Mouse (Mus musculus): Measurements from ENCODE around the gene Rab3gap2.

Rab3gap2 gene

DNA sequence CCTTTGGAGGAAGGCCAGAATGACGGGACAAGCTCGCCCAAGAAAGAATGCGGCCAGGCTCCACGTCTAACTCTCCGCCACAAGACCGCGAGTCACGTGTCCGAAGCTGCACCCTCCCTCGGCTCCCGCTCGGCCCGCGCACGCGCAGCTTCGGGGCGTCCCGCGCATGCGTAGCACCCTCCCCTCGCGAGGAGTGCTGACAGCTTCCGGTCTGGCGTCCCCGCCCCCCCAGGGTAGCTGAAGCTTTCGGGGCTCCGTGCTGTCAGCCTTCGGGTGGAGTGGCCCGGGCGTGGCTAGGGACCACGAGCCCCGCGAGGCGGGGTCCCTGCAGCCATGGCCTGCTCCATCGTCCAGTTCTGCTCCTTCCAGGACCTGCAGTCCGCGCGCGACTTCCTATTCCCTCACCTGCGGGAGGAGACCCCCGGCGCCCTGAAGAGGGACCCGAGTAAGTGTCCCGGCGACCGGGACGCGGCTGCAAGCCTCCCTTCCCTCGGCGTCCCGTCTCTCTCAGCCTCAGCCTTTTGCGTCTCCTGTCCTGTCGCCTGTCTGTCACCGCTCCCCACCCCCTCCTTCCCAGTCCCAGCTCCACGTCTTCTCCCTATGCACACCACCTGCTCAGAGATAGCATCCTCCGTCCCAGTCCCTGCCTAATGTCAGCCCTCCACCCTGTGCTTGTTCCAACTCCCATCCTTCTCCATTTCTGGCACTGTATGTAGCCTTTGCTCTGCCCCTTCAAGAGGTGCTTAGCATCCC is at the start of gene Rab3gap2:
Gene Rab3gap2, plus strand, starts transcription at position 209 of the 753 bp plus-strand sequence.
- DNase-seq (ENCODE audit: low read depth, low spot score) = peak; percentile 88

DNA sequence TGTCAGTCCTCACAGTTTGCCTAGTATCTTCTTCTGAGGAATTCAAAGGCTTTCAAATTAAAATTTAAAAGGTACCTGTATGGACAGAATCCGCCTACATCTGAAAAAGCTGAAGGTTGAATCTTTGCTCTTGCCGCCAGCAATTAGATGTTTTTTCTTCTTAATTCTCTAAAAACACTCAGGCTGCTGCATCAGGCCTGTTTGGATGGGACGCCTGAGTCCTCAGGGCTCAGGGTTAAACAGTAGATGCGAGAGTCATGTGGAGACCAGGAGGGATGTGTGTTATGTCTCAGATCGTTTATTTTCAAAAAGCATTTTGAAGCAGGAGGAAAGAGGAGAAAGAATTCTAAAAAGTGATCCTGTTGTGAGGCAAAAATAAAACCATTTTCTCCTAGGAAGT is 30.3 kb upstream of the Rab3gap2 start:
- DNase-seq (ENCODE audit: low read depth, low spot score) = no peak

DNA sequence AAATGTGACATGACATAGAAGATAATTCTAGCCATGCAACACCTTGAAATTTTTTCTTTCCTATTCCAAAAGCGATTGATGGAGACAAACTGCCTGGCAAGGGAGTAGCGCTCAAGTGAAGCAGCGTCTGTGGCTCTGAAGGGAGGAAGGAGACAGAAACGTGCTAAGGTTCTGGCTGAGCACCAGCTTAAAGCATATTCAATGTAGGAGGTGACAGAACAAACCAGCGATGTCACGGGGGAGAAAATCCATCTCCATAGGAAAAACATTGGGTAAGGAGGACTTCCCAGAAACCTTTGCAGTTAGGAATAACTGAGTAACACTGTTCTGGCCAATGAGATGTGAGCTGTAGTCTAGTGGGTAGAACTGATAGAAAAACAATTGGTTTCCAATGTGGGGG is 26.1 kb upstream of the Rab3gap2 start:
- DNase-seq (ENCODE audit: low read depth, low spot score) = peak; percentile 85

DNA sequence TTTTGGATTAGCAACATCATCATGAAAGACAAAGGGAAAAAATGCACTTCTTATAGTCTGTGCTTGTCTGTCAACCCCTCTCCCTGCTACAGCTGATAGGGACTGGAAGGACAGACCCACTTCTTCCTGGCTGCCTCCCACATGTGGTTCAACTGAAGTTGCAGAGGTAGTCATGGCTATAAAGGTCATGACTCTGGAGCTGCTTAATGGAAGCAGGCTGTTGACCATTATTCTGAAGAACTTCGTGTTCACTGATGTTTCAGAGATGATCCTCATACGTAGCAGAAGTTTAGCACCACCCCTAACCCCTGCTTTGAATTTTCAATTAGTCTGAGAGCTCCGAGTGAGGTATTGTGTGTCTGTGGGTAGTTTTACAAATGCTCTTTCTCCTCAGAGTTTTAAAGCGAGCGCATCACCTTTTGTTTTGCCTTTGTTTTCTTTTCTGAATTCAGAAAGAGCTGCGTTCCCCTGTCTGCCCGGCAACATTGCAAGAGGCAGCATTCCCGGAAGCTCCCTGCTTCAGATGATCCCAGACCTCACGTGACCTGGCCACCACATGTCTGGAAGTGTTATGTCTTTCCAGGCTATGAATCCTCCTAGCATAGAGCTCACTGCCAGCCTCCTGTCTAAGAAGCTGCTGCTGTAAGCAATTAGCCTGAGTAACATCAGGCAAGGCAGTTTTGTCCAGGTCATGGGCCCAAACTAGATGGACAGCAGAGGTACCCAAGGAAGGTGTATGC is 20.2 kb upstream of the Rab3gap2 start:
- no peak for DNase-seq (ENCODE audit: low read depth, low spot score)

DNA sequence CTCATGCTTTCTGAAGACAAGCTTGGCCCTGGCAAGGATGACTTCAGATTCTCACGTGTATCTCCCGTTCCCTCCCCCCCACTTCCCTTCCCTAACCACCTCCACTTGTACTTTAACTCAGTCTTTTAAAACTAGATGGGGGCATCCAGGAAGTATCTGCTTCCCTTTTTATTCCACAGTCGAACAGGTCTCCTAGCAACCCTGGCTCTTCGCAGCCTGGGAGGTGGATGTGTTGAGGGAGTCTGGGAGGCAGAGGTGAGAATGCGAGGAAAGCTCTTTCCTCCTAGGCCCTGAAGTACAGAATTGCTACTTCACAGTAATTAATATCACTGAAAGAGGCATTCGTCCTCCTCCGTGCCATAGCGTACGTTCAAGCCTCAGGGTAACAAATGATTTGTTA is 18.4 kb upstream of the Rab3gap2 start:
- DNase-seq (ENCODE audit: low read depth, low spot score) = peak; percentile 95

DNA sequence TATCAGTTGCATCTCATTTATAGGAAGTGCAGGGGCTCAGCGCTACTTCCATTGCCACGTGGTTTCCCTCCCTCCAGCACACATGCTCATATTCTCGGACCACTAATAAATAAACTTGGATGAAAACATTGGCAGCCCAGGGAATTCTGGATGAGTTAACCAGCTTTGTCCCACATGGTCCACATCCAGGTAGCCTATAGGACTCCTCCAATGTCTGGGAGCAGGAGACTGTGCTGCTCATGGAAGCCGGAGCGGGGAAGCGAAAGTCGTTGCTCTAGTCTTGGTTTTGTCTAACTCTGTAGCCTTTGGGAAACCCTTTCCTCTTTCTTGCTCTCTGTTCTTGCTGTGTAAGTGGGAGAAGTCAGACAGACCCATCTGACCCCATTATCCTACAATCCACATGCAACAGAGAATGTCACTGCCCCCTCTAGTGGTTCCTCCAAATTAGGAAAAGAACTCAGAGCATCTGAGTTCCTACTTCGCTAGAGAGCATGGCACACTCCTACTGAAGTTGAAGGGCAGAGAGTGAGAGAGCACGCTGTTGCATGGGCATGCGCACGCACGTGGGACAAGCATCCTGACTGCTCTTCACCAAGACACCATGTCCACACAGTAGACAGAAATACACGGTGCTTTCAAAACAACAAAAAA is 16.7 kb upstream of the Rab3gap2 start:
- no peak for DNase-seq (ENCODE audit: low read depth, low spot score)

DNA sequence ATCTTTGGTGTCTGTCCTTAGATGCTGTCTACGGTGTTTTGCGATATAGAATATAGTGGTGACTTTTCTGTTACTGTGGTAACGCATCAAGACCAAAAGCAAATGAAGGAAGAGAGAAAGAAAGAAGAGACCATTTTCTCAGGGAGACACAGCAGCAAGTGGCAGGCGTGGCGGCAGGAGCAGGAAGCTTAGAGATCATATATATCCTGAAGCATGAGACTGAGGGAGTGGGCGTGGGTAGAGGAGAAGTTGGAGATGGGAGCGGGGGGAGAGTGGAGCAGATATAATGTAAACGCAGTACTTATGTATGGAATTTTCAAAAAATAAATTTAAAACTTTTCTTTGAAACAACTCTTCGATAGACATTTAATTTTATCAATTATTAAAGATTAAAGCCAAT is 14.0 kb upstream of the Rab3gap2 start:
- no peak for DNase-seq (ENCODE audit: low read depth, low spot score)

DNA sequence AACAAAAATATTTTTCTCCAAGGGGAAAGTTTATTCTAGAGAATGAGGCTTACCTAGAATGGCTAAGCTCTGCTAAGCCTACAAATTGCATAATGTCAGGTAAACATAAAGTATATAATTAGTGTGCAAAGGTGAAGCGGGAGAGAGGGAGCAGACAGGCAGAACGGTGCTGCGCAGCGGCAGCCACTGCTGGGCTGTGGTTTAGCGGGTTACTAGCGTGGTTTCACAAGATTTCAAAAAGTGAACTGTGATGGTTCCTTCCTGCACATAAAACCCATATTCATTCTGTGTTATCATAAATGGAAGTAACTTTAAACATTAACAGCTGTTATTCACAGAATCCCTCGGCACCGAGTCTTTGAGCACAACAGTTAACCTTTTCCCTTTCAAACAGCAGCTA is 11.8 kb upstream of the Rab3gap2 start:
- DNase-seq (ENCODE audit: low read depth, low spot score) = no peak

DNA sequence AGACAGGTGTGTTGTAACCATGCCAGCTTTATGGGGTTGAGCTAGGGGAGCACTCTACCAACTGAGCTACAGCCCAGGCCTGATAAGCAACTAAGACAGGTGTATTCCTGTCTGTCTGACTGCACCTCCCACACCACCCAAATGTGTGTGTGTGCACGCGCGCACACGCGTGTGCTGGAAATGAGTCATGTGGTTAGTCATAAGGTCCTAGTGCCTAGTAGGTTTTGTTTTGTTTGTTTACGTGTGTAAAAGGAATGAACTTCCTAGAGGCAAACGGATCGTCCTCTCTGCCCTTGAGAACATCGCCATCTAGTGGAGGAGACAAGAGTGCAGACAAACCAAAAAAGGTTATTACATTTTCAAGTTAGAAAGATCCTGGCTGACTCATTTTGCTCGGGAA is 10.4 kb upstream of the Rab3gap2 start:
- DNase-seq (ENCODE audit: low read depth, low spot score) = no peak

DNA sequence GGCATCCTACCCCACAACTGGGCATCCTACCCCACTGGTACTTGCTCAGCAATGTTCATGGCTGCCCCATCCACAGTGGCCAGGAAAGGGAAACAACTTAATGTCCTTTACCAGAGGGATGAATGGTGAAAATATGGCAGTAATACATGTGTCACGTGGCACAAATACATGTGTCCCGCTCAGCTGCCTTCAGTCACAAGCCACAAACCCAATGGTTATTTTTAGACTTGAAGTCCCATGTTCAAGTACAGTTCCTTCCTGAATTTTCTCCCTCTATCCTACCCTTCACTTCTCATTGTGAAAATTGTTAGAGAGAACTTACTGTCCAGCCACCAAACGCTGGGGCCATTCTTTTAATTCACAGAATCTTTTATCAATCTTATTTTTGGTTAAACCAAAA is 7.6 kb upstream of the Rab3gap2 start:
- DNase-seq (ENCODE audit: low read depth, low spot score) = no peak

DNA sequence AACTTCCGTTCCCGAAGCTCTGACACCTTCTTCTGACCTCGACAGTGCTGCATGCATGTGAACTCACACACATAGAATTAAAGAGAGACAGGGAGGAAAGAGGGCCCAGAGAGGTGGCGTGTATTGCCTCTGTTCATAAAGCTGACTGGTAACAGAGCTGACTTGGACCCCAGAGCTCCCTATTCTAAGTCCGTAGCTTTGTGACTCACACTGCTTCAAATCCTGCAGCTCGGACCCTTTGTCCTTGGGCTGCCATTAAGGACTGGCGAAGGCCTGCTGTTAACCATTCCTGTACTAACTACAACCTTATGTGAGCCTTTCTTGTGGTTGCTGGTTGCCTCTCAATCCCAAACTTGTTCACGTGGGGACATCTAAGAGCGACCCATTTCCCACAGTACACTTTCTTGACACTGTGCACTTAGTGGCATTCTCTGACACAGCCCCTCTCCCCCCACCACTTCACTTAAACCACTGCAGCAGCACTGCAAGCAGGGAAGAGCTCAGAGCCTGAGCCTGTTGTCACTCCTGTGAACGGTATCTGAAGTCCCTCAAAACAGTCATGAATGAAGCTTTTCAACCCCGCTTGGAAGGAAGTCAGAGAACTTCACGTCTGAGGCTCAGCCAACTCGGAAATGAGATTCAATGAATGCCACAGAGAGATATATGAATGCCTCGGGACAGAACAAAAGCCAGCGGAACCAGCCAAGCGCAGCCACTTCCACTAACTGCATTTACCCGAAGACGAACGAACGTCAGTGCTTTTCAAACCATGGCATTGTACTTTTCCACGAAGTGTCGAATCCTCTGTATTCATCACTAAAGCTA is 3.1 kb upstream of the Rab3gap2 start:
- no peak for DNase-seq (ENCODE audit: low read depth, low spot score)

DNA sequence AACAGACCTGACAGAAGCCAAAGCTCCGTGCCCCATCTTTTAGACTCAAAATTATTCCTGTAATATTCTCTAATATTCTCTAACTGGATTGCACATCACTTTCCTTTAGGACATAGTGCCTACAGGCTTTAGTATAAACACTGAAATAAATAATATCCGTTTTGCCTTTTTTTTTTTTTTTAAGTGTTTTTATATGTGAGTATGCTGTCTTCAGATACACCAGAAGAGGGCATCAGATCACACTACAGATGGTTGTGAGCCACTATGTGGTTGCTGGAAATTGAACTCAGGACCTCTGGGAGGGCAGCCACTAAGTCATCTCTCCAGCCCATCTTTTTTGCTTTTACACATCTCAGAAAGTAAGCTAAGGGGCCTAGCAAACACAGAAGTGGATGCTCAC is 1.9 kb upstream of the Rab3gap2 start:
- DNase-seq (ENCODE audit: low read depth, low spot score) = no peak

DNA sequence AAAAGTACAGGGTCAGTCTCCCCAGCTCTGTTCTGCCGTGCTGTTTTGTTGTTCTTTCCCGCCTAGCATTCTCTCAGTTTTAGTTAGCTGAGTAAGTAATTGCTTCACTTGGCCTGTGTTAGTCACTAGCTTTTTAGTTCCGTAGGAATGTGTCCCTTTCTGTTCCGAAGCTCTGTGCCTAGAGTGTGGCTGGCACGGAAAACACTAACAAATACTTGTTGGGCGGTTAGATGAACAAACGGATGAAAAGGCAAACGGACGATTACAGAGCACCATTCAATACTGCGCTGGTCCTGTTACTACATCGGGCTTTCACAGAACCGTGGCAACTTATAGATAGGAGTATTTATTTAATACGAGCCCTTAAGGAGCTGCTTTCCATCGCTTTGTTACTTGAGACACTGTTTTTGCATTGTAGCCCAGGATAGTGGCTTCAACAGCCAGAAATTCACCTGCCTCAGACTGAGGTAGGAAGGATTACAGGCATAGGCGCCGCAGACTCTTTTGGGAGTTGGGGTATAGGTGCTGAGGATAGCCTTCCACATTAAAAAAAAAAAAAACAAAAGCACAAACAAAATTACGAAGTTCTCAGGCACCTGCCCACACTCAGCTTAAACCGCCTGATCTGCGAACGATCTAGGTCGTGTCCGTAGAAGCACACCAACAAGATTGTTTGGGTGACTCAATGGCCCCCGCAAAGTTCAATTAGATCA is 565 bp upstream of the Rab3gap2 start:
- no peak for DNase-seq (ENCODE audit: low read depth, low spot score)

DNA sequence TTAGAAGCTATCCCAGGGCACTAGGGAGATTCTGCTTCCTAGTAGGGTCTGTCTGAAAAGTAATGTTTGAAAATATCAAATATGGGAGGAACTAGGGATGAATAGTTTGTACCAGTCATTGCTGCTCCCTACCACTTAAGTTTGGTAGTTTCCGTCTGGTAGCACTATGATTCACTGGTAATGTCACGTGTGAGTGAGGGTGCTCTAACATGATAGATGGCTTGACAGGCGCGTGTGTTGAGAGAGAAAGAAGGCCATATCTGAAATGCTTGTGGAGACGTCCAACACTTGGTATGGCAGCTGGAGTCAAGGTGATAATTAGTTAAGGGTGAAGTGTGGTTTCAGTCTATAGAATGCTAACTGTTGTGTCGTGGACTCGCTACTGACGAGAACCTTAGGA is 1.2 kb downstream of the Rab3gap2 start:
- DNase-seq (ENCODE audit: low read depth, low spot score) = no peak

DNA sequence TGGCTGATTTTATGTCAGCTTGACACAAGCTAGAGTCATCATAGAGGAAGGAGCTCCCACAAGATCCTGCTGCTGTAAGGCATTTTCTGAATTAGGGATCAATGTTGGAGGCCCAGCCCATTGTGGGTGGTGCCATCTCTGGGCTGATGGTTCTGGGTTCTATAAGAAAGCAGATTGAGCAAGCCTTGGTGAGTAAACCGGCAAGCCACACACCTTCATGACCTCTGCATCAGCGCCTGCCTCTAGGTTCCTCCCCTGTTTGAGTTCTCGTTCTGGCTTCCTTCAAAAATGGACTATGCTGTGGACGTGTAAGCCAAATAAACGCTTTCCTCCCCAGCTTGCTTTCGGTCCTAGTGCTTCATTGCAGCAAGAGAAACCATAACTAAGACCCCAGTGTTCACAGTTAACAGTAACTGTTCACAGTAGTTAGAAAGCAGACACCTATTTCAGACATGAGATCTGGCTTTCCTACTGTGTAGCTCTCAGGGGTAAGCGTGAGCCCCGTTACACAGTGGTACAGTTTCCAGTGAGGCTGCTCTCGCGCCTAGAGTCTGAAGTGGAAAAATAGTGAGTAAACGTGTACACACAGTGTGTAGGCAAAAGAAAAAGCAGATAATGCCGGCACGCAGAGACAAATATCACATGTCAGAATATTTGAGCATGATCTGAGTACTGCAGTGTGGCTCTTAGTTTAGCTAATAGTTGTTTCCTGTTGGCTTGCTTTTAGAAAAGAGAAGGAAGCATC is 4.1 kb downstream of the Rab3gap2 start:
- no peak for DNase-seq (ENCODE audit: low read depth, low spot score)

DNA sequence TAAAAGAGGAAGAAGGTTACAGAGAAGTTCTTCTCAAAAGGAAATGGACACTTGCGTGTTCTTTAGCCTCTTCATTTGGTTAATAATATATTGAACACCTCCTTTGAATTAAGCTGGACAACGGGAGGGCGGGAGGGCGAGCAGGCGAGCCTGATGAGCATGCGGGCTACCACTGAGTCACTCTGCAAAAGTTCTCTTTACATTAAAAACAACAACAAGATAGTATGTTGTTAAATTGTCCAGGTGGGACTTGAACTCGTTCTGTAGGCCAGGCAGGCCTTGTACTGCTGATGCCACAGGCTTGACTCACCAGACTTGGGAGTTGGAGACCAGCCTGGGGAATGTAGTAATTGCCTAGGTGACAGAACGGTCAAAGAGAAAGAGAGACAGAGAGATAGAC is 4.8 kb downstream of the Rab3gap2 start:
- DNase-seq (ENCODE audit: low read depth, low spot score) = no peak

DNA sequence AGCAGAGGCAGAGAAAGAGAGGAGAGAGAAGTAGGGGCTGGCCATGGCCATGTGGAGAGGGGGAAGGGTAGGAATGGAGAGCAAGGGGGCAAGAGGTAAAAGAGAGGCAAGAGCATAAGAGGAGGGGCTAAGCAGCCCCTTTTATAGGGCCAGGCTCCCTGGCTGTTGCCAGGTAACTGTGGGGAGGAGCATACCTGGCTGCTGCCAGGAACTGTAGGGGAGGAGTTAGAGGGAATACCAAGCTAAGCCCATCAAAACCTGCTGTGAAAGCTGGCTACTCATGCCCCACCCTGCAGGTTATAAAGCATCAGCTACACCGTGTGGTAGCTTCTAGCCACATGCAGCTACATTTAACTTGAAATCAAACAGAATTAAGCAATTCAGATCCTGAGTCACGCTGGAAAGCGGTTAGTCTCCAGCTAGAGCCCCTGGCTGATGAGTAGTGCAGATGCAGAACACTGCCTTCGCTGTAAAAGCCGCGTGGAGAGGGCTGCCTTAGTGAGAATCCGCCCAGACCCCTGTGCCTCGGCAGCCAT is 5.8 kb downstream of the Rab3gap2 start:
- DNase-seq (ENCODE audit: low read depth, low spot score) = no peak

DNA sequence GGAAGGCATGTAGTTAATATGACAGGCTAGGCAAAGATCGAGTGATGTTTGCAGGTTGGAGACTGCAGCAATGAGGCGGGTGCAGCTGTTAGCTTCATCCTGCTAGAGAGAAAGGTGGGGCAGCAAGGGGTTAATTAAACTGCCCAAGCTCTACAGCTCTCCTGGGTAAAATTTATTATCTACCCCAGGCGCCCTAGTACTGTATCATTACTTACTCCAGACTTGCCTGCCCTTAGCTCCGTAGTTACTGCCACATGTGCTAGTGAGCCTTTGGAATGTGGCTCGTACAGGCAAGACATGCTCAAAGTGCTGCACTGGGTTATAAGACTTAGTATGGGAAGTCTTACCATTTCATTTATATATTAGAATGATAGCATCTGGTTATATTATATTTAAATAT is 12.4 kb downstream of the Rab3gap2 start:
- no peak for DNase-seq (ENCODE audit: low read depth, low spot score)

DNA sequence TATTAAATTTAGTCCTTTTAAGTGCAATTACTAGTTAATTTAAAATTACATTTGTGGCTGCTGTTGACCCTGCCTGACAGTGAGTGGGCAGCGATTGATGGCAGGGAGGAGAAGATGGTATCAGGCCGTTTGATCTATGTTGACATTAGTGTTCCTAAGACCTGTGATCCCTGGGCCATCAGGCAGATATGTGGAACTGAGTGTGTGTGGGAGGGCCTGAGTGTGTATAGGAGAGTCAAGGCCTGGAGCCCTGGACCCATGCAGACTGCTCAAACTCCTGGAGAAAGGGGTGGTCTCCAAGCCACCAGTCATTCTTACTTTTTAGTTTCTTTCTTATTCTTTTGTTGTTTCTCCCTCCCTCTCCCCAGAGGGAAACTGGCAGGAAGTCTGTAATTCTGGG is 12.8 kb downstream of the Rab3gap2 start:
- DNase-seq (ENCODE audit: low read depth, low spot score) = no peak

DNA sequence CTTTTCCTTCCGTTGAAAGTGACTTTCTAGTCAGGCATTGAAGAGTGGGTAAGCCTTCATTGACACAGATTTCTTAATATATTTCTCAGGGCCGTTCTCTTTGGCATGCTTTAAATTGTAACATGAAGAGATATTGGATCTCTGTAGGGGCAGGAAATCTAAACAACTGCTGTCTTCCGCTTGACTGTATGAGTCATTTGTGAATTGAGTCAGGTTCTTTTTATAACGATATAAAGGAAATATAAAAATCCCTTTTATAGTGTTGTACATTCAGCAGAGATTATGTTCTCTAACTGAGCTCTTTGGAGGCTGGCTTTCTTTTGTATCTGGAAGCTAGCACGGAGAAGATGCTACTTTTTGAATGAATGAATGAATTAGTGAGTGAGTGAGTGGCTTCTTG is 14.0 kb downstream of the Rab3gap2 start:
- DNase-seq (ENCODE audit: low read depth, low spot score) = no peak

Data from telencephalon, adult 2 months (tissue).